Mouse (Mus musculus) macrophage (primary cell): Measurements from ENCODE around the gene Tmod1. TPM values are rescaled to one million over a fixed set of nuclear protein-coding genes. Genes with fewer than 3 reads are reported as not detected.

Experiments
- H3K27ac ChIP-seq: fragments of 350-480 bp; formaldehyde crosslinking; 2 replicates; pipeline ENCODE4 v1.9.0; 2021
- H3K36me3 ChIP-seq: fragments of 350-480 bp; formaldehyde crosslinking; 2 replicates; pipeline ENCODE4 v1.9.0; 2021; ENCODE audit errors: inconsistent target
- H3K4me3 ChIP-seq: fragments of 350-480 bp; formaldehyde crosslinking; 2 replicates; pipeline ENCODE4 v1.9.0; 2021; ENCODE audit errors: inconsistent target
- H3K79me2 ChIP-seq: fragments of 350-480 bp; formaldehyde crosslinking; 2 replicates; pipeline ENCODE4 v1.9.0; 2021; ENCODE audit errors: inconsistent target
- WGBS: methylation state at CpG from one replicate; pipeline ENCODE4 v1.1.7; 2026; ENCODE audit warnings: inconsistent platforms; ENCODE audit not compliant: missing documents; 5-methylcytosine and 5-hydroxymethylcytosine counted together
- polyA plus RNA-seq: library from polyadenylated mRNA; stranded (reverse); fragments of 250-400 nt; gene quantifications from 3 replicates; pipeline ENCODE4 v1.2.4, GENCODE M21; 2018; ENCODE audit warnings: inconsistent platforms

Gene Tmod1
- polyA plus RNA-seq, 1 experiment from 2014 or later, result 16.5 TPM

GRCm38 (mm10) chr4:46089524-46090125, 50.9 kb downstream of the Tmod1 start:
- Histone ChIP-seq H3K27ac (no peak overlapping the region), H3K4me3 (no peak overlapping the region), H3K36me3 (no peaks in the 10 kb centered on the region), H3K79me2 (no peaks in the 10 kb centered on the region)
- 91% methylated on average over 14 of the region's 14 CpGs for WGBS

DNA sequence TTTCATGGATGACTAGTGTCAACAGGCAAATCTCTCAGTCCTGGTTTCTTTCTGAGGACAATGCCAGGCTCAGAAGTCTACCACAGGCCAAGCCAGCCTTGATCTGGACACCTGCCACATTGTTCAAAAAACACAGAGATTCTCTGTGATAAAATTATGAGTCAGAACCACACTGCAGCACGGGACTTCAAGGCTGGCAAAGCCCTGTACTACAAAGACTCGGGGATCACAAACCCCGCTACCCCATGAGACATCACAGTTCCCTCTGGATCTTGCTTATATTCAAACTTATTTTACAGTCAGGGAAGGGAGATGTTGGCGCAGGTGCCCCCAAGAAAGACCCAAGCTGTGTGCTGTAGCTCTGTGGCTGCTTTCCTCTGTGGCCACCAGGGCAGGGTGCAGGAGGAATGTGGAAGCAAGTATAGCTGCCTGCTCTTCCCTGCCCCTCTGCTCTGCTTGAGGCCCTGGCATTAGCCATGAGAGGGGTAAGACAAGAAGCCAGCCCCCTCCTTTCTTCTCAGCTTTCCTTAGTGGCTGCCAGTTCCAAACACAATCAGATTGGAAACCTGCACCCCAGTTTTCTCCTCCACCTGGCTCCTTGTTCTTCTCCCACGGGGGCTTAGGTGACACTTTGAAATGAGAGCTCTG, 53.8 kb downstream of the Tmod1 start:
- WGBS, result 74% methylated on average over 5 of the region's 5 CpGs
- Histone ChIP-seq H3K79me2 (no peaks in the 10 kb centered on the region), H3K27ac (no peak overlapping the region), H3K4me3 (no peak overlapping the region), H3K36me3 (no peaks in the 10 kb centered on the region)

GRCm38 (mm10) chr4:46094916-46095825, 56.4 kb downstream of the Tmod1 start:
- Histone ChIP-seq H3K79me2 (no peaks in the 10 kb centered on the region), H3K27ac (peak overlapping the region; percentile 8; the same call in 1 of the 2 replicates), H3K4me3 (no peak overlapping the region), H3K36me3 (no peaks in the 10 kb centered on the region)
- 58% methylated on average over 15 of the region's 15 CpGs for WGBS

GRCm38 (mm10) chr4:46095826-46096159, 57.1 kb downstream of the Tmod1 start:
- H3K27ac ChIP-seq, result no peak overlapping the region
- no peaks in the 10 kb centered on the region for H3K36me3 ChIP-seq
- WGBS, result 96% methylated on average over 3 of the region's 3 CpGs
- no peaks in the 10 kb centered on the region for H3K79me2 ChIP-seq
- no peak overlapping the region for H3K4me3 ChIP-seq

GRCm38 (mm10) chr4:46096546-46096945, 57.8 kb downstream of the Tmod1 start:
- Histone ChIP-seq H3K27ac (no peak overlapping the region), H3K4me3 (no peak overlapping the region), H3K79me2 (no peaks in the 10 kb centered on the region), H3K36me3 (no peaks in the 10 kb centered on the region)
- WGBS, result 100% methylated on average over 7 of the region's 7 CpGs

DNA sequence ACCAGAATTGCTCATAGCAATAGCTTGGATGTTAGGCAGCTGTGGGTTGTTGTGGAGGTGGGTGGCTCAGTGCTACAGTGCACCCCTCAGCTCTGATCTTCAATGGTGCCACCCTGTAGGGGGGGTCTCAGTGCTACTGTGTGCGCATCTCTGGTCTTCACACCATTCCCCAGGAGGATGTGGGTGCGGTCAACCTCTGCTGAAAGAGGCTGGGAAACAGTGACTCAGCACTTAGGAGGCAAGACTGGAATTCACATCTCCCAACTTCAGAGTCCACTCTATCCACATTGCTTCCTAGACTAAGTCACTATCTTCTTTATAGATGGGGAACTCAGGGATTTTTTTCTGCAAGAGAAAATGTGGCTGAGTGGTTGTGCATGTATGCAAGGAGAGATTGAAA, 58.9 kb downstream of the Tmod1 start:
- H3K4me3 ChIP-seq, result no peak overlapping the region
- WGBS, result 95% methylated on average over 2 of the region's 2 CpGs

GRCm38 (mm10) chr4:46099132-46099531, 60.4 kb downstream of the Tmod1 start:
- no peak overlapping the region for H3K4me3 ChIP-seq
- WGBS, result 83% methylated on average over 9 of the region's 9 CpGs
- no peaks in the 10 kb centered on the region for H3K36me3 ChIP-seq
- H3K27ac ChIP-seq, result no peak overlapping the region
- H3K79me2 ChIP-seq, result no peaks in the 10 kb centered on the region

More for the DNA sequence above, 58.9 kb downstream of the Tmod1 start:
- no peaks in the 10 kb centered on the region for H3K79me2 ChIP-seq
- H3K36me3 ChIP-seq, result no peaks in the 10 kb centered on the region
- no peak overlapping the region for H3K27ac ChIP-seq

- Histone ChIP-seq H3K27ac (no peak overlapping the region), H3K4me3 (no peak overlapping the region), H3K79me2 (no peaks in the 10 kb centered on the region), H3K36me3 (no peaks in the 10 kb centered on the region)
- 75% methylated on average over 7 of the region's 7 CpGs for WGBS
These were observed 61.8 kb downstream of the Tmod1 start for GRCm38 (mm10) chr4:46100539-46100938.

GRCm38 (mm10) chr4:46101211-46101711, 62.5 kb downstream of the Tmod1 start:
- Histone ChIP-seq H3K36me3 (no peaks in the 10 kb centered on the region), H3K79me2 (no peaks in the 10 kb centered on the region)
- 75% methylated on average over 11 of the region's 14 CpGs for WGBS

DNA sequence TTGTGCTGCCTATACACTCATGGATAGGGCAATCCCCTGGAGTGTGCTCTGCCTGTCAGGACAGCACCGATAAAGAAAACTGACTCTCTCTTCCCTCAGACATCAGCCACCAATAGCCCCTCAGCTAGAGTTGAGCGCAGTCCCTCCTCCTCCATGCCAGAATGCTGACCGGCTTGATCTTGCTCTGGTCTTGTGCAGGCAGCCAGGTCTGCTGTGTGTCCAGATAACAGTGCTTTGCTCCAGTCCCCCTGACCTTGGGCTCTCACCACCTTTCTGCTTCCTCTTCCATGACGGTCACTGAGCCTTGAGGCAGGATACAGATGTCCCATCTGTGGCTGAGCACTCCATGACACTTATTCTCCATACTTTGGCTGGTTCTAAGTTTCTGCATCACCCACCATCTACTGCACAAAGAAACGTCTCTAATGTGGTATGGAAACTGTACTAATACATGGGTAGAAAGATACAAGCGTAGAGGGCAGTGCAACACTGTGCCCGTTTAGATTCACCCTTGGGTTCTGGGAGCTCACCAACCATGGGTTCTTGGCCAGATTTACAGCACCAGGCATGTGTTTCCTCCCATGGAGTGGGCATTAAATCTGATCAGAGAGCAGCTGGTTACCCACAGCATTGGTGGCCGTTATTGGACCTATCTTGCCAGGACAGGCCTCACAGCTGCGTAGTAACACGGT, 63.5 kb downstream of the Tmod1 start:
- Histone ChIP-seq H3K36me3 (no peaks in the 10 kb centered on the region), H3K27ac (no peak overlapping the region), H3K4me3 (no peak overlapping the region), H3K79me2 (no peaks in the 10 kb centered on the region)
- WGBS, result 86% methylated on average over 10 of the region's 10 CpGs

More at GRCm38 (mm10) chr4:46101211-46101711, 62.5 kb downstream of the Tmod1 start:
- H3K4me3 ChIP-seq, result no peak overlapping the region
- H3K27ac ChIP-seq, result no peak overlapping the region

DNA sequence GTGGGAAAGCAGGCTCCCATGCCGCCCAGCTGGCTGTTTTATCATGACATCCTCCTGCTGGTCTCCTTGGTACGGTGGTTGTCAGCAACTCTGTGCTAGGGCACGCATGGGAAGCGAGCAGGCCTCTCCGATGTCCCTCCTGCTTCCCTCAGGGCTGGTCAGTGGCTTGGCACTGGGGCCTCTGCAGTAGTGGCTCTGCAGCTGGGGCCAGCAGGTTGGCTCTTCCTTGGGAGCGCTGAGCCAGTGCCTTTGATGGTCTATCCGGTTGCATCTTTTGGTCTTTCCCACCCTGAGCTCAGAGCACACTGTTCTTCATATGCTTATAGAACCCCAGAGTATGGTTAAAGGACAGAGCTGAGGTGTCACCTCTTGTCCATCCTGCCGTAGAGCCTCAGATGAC, 71.3 kb downstream of the Tmod1 start:
- H3K79me2 ChIP-seq, result no peaks in the 10 kb centered on the region
- H3K27ac ChIP-seq, result no peak overlapping the region
- 94% methylated on average over 8 of the region's 8 CpGs for WGBS
- H3K4me3 ChIP-seq, result no peak overlapping the region
- H3K36me3 ChIP-seq, result peaks cover 11% of the 10 kb centered on the region; the same call in 1 of the 2 replicates

- 93% methylated on average over 3 of the region's 3 CpGs for whole genome bisulfite sequencing
- Histone ChIP-seq H3K79me2 (no peaks in the 10 kb centered on the region), H3K36me3 (peaks cover 23% of the 10 kb centered on the region), H3K27ac (no peak overlapping the region), H3K4me3 (no peak overlapping the region)
These were observed 72.6 kb downstream of the Tmod1 start for GRCm38 (mm10) chr4:46111361-46111760.

DNA sequence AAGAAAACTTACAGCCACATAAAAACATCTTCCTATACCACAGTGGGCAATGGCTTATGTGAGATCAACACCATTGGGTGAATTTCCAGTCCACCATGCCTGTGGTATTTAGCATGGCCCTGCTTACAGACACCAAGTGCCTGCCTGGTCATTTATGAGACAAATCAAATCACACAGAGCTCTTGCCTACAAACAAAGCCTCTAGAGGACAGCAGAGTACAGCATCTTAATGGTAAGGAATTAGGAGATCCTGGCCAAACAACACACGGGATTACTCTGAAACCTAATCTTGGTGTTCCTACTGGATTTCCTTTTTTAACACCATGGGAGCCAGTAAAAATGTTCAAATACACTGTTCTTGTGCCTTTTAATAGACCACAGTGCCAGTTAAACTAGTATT, 76.6 kb downstream of the Tmod1 start:
- Histone ChIP-seq H3K79me2 (no peaks in the 10 kb centered on the region), H3K4me3 (no peak overlapping the region), H3K36me3 (peaks cover 62% of the 10 kb centered on the region), H3K27ac (no peak overlapping the region)
- WGBS, result 100% methylated on average over 1 of the region's 1 CpGs

GRCm38 (mm10) chr4:46116544-46117175, 77.9 kb downstream of the Tmod1 start:
- Histone ChIP-seq H3K27ac (no peak overlapping the region), H3K4me3 (no peak overlapping the region), H3K36me3 (peaks cover 75% of the 10 kb centered on the region), H3K79me2 (no peaks in the 10 kb centered on the region)
- WGBS, result 91% methylated on average over 9 of the region's 10 CpGs
